Mouse (Mus musculus) layer of hippocampus, postnatal 10 days (tissue): ENCODE measurements around the gene Msi2. TPM values are rescaled to one million over a fixed set of nuclear protein-coding genes. Genes with fewer than 3 reads are reported as not detected.

Source experiments
- DNase-seq, 2 experiments: peaks; one replicate each; pipeline ENCODE4 v3.0.0; 2021; ENCODE audit warnings: low spot score in 2 of 2
- microRNA-seq, 2 experiments: library from miRNA; unstranded; fragments of <30 nt; microRNA quantifications; one replicate each; pipeline ENCODE4 v1.2.0; 2021
- total RNA-seq, 2 experiments: library from RNA; stranded (reverse); gene quantifications; 2 replicates each; pipeline ENCODE4 v1.2.3; 2021

Msi2 gene
- total RNA-seq, 2 experiments from 2014 or later, result 97.4 to 97.6 TPM

- DNase-seq, result peak; percentile 47 to 56
Measured at GRCm38 (mm10) chr11:88291688-88292087, 426.6 kb downstream of the Msi2 start.

GRCm38 (mm10) chr11:88291245-88291644, 427.1 kb downstream of the Msi2 start:
- no peak for DNase-seq

Small RNA genes lying within 50 kb of the gene (microRNA-seq; reads per million reads assigned to microRNA genes)
- gene Mir378b, result 0 reads per million in 2 experiments

Other genes starting within 250 kb of the Msi2 start
- gene Akap1, start 146.1 kb upstream of the Msi2 start, total RNA-seq, result 10 to 100 TPM; 44.1 to 45.8 TPM
- 10 to 100 TPM; 17.9 to 19.0 TPM for gene Scpep1, start 237.0 kb upstream of the Msi2 start, total RNA-seq
- not detected for gene Elobl, start 248.4 kb upstream of the Msi2 start, total RNA-seq